Mouse (Mus musculus): ENCODE measurements around the gene Cep170b. TPM values are rescaled to one million over a fixed set of nuclear protein-coding genes. Genes with fewer than 3 reads are reported as not detected.

Gene Cep170b
- polyA plus RNA-seq, 1 experiment from 2014 or later = 8.0 TPM

DNA sequence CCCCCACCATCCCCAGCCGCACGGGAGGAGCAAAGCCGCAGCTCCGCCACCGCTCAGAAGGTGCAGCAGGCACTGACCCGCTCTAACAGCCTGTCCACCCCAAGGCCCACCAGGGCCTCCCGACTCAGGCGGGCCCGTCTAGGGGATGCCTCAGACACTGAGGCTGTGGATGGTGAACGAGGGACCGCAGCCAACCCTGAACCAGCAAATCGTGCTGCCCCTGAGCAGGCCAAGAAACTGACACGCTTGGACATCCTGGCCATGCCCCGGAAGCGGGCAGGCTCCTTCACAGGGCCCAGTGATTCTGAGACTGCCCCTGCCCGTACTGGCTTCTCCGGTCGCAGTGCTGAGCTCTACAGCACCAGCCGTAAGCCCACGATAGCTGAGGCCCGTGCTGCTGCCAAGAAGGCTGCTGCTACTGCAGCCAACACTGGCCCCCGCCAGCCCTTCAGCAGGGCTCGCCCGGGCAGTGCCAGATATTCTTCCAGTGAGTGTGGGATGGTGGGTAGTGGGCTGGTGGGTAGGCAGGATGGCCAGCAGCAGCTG is 18.8 kb downstream of the Cep170b start:
- H3K9me3 ChIP-seq (ENCODE audit: control insufficient read depth, low read length) = no peaks in the 10 kb centered on the region
- no peak overlapping the region for H3K4me2 ChIP-seq
- H3K27me3 ChIP-seq (replicated peaks; ENCODE audit: control insufficient read depth, insufficient read depth, low read length) = no peaks in the 10 kb centered on the region
- ATAC-seq (replicated peaks; ENCODE audit: low FRiP score) (no peak), DNase-seq (ENCODE audit: low spot score) (no peak)
- WGBS = 88% methylated on average over 24 of the region's 24 CpGs
- no peaks in the 10 kb centered on the region; the same call in 1 of the 2 replicates for H3K36me3 ChIP-seq (ENCODE audit: control insufficient read depth, insufficient read depth, low read length)
- H3K27ac ChIP-seq (ENCODE audit: low read depth, low read length) = no peak overlapping the region
- no peak overlapping the region for H3K4me3 ChIP-seq (ENCODE audit: low read depth, low read length)
- 0 out of 2 replicates have a peak, but pooled peaks cover 2% of the 10 kb centered on the region for H3K4me1 ChIP-seq (replicated peaks; ENCODE audit: control insufficient read depth, insufficient read depth, low read length)
- no peak overlapping the region for H3K9ac ChIP-seq (ENCODE audit: low read depth, low read length)

DNA sequence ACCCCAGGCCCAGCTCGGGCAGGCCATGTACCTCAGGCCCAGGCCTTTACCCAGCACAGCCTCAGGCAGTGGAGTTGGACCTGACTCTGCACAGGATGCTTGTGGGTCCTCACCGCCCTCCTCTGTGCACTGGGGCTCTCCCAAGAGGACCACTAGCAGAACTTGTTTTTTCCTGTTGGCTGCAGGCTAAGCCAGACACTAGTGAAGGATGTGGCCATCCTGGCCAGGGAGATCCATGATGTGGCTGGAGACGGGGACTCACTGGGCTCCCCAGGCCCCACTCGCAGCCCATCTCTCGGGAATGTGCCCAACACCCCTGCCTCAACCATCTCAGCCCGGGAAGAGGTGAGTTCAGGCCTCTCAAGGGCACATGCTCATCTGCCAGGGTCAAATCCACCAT is 22.5 kb downstream of the Cep170b start:
- H3K4me1 ChIP-seq (replicated peaks; ENCODE audit: control insufficient read depth, insufficient read depth, low read length) = 0 out of 2 replicates have a peak, but pooled peaks cover 2% of the 10 kb centered on the region
- H3K9me3 ChIP-seq (ENCODE audit: control insufficient read depth, low read length) = no peaks in the 10 kb centered on the region
- H3K4me3 ChIP-seq (ENCODE audit: low read depth, low read length) = no peak overlapping the region
- no peaks in the 10 kb centered on the region; the same call in 1 of the 2 replicates for H3K36me3 ChIP-seq (ENCODE audit: control insufficient read depth, insufficient read depth, low read length)
- H3K9ac ChIP-seq (ENCODE audit: low read depth, low read length) = no peak overlapping the region
- no peak overlapping the region for H3K4me2 ChIP-seq
- no peak for ATAC-seq (replicated peaks; ENCODE audit: low FRiP score)
- DNase-seq (ENCODE audit: low spot score) = no peak
- no peaks in the 10 kb centered on the region for H3K27me3 ChIP-seq (replicated peaks; ENCODE audit: control insufficient read depth, insufficient read depth, low read length)
- 0 out of 2 replicates have a peak overlapping the region, but pooled peaks have one; percentile 13 for H3K27ac ChIP-seq (ENCODE audit: low read depth, low read length)
- WGBS = 55% methylated on average over 6 of the region's 6 CpGs

DNA sequence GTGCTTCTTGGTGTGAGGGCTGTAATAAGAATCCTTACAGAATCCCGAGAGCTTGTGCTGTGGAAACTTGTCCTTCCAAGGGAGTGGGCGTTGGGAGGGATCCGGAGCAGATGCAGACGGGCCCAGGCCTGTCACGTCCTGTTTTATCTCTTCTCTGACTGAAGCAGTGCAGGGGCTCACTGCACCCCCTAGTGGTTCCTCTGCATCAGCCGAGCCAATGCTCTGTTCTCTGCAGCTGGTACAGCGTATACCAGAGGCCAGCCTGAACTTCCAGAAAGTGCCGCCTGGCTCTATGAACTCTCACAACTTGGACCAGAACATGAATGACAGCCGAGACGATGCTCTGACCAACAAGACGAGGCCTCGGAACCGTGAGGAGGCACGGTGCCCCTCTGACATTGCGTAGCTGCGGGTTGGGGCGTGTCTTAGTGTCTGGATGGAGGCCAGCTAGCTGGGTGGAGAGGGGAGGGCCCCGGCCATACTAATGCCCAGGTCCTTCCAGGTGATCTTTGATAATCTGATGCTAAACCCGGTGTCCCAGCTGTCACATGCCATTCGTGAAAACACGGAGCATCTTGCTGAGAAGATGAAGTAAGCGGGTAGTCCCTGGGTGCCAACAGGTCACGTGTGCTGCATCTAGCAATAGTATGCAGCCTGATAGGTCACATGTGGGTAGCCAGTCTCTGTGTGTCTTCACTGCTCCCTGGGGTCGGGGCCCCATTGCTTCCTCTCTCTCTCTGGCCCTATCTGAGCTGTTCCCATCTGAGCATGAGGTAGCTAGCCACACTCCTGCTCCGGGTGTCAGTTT is 23.1 kb downstream of the Cep170b start:
- no peak overlapping the region for H3K9ac ChIP-seq (ENCODE audit: low read depth, low read length)
- peak; percentile 70 for ATAC-seq (replicated peaks; ENCODE audit: low FRiP score)
- 0 out of 2 replicates have a peak overlapping the region, but pooled peaks have one; percentile 13 for H3K27ac ChIP-seq (ENCODE audit: low read depth, low read length)
- H3K4me1 ChIP-seq (replicated peaks; ENCODE audit: control insufficient read depth, insufficient read depth, low read length) = 0 out of 2 replicates have a peak, but pooled peaks cover 2% of the 10 kb centered on the region
- no peaks in the 10 kb centered on the region for H3K9me3 ChIP-seq (ENCODE audit: control insufficient read depth, low read length)
- WGBS = 57% methylated on average over 25 of the region's 25 CpGs
- H3K36me3 ChIP-seq (ENCODE audit: control insufficient read depth, insufficient read depth, low read length) = no peaks in the 10 kb centered on the region; the same call in 1 of the 2 replicates
- H3K4me2 ChIP-seq = no peak overlapping the region
- H3K4me3 ChIP-seq (ENCODE audit: low read depth, low read length) = no peak overlapping the region
- no peaks in the 10 kb centered on the region for H3K27me3 ChIP-seq (replicated peaks; ENCODE audit: control insufficient read depth, insufficient read depth, low read length)
- DNase-seq (ENCODE audit: low spot score) = peak; percentile 73

DNA sequence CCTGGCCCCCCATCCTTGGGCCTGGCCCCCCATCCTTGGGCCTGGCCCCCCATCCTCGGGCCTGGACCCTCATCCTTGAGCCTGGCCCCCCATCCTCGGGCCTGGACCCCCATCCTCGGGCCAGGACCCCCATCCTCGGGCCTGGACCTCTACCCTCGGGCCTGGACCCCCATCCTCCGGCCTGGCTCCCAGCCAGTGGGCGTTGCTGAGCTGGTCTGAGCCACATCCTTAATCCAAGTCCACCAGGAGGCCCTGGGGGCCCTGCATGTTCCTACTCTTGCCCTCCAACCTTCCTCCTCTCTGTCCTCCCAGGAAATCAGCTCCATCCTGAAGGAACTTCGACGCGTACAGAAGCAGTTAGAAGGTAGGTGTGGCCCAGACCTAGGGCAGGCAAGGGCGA is 24.0 kb downstream of the Cep170b start:
- 83% methylated on average over 10 of the region's 11 CpGs for WGBS
- Histone ChIP-seq H3K4me3 (ENCODE audit: low read depth, low read length) (no peak overlapping the region), H3K4me1 (replicated peaks; ENCODE audit: control insufficient read depth, insufficient read depth, low read length) (0 out of 2 replicates have a peak, but pooled peaks cover 2% of the 10 kb centered on the region), H3K9me3 (ENCODE audit: control insufficient read depth, low read length) (no peaks in the 10 kb centered on the region), H3K27me3 (replicated peaks; ENCODE audit: control insufficient read depth, insufficient read depth, low read length) (no peaks in the 10 kb centered on the region), H3K27ac (ENCODE audit: low read depth, low read length) (no peak overlapping the region), H3K4me2 (no peak overlapping the region), H3K9ac (ENCODE audit: low read depth, low read length) (no peak overlapping the region), H3K36me3 (ENCODE audit: control insufficient read depth, insufficient read depth, low read length) (no peaks in the 10 kb centered on the region; the same call in 1 of the 2 replicates)
- no peak for ATAC-seq (replicated peaks; ENCODE audit: low FRiP score)
- no peak for DNase-seq (ENCODE audit: low spot score)

DNA sequence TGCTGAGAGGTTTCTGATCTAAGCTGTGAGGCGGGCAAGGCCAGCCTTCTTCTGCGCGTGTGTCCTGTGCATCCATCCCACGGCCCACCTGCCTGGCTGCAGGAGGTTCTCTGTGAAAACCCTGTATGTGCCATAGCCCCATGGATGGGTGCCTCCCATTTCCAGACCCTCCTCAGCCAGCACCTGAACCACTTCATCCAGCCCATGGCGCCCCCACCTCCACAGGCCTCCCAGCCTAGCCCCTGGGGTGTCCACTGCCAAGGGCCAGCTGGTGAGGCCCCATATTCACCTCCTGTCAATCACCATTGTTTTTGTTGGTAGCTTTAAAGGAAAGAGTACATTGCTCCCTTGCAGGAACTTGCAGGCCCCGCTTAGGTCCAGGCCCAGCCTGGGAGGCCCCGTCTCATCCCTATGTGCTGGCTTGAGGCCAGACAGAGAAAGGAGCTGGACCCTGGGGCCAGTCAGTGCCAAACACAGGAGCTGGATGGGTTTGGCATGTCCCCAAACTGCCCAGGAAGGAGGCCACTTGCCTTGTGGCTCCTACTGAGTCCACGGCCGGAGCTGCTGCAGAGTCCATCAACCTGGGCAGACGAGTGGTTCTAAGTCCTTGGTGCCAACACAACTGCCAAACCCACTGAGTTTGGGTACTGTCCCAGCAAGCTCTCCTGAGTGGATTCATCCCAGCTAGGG is 24.8 kb downstream of the Cep170b start:
- Histone ChIP-seq H3K27me3 (replicated peaks; ENCODE audit: control insufficient read depth, insufficient read depth, low read length) (no peaks in the 10 kb centered on the region), H3K4me2 (no peak overlapping the region), H3K27ac (ENCODE audit: low read depth, low read length) (no peak overlapping the region), H3K9me3 (ENCODE audit: control insufficient read depth, low read length) (no peaks in the 10 kb centered on the region), H3K9ac (ENCODE audit: low read depth, low read length) (no peak overlapping the region), H3K4me1 (replicated peaks; ENCODE audit: control insufficient read depth, insufficient read depth, low read length) (0 out of 2 replicates have a peak, but pooled peaks cover 2% of the 10 kb centered on the region), H3K36me3 (ENCODE audit: control insufficient read depth, insufficient read depth, low read length) (no peaks in the 10 kb centered on the region), H3K4me3 (ENCODE audit: low read depth, low read length) (no peak overlapping the region)
- DNase-seq (ENCODE audit: low spot score) = no peak
- WGBS = 80% methylated on average over 10 of the region's 10 CpGs
- no peak for ATAC-seq (replicated peaks; ENCODE audit: low FRiP score)

DNA sequence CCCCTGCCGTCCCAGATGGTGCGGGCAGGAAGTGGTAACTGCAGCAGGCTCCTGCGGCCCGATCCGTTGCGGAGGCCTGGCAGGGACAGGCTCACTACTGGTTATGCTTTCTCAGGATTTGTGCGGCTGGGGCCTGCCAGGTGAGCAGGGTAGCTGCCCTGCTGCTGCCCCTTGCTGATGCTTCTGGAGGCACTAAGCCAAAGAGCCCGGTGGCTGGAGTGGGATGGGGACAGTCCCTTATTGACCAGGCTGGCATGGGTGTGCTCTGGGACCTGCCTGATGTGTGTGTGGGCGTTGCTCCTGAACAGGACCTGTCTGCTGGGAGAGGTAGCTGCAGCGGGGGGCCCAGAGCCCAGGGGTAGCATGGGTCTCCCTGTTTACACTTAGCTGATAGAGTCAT is 25.5 kb downstream of the Cep170b start:
- Histone ChIP-seq H3K36me3 (ENCODE audit: control insufficient read depth, insufficient read depth, low read length) (no peaks in the 10 kb centered on the region), H3K27me3 (replicated peaks; ENCODE audit: control insufficient read depth, insufficient read depth, low read length) (no peaks in the 10 kb centered on the region), H3K4me2 (no peak overlapping the region), H3K9ac (ENCODE audit: low read depth, low read length) (no peak overlapping the region), H3K9me3 (ENCODE audit: control insufficient read depth, low read length) (no peaks in the 10 kb centered on the region), H3K4me3 (ENCODE audit: low read depth, low read length) (no peak overlapping the region), H3K27ac (ENCODE audit: low read depth, low read length) (no peak overlapping the region), H3K4me1 (replicated peaks; ENCODE audit: control insufficient read depth, insufficient read depth, low read length) (0 out of 2 replicates have a peak, but pooled peaks cover 2% of the 10 kb centered on the region)
- no peak for DNase-seq (ENCODE audit: low spot score)
- WGBS = 75% methylated on average over 10 of the region's 10 CpGs
- no peak for ATAC-seq (replicated peaks; ENCODE audit: low FRiP score)

DNA sequence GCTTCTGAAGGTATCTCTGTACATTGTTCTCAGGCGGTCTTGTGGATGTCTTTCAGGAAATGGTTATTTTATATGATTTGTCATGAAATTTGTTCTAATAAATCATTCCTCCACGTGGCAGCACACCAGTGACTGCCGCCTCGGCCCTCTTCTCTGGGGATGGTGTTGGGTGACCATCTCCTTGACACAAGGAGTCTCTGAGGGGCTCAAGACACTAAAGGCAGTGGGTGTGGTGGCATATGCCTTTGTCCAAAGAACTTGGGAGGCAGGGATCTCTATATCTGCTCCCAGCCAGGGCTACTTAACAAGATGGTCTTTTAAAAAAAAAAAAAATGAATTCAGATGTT is 26.2 kb downstream of the Cep170b start:
- Histone ChIP-seq H3K9me3 (ENCODE audit: control insufficient read depth, low read length) (no peaks in the 10 kb centered on the region), H3K27me3 (replicated peaks; ENCODE audit: control insufficient read depth, insufficient read depth, low read length) (no peaks in the 10 kb centered on the region), H3K27ac (ENCODE audit: low read depth, low read length) (no peak overlapping the region), H3K36me3 (ENCODE audit: control insufficient read depth, insufficient read depth, low read length) (no peaks in the 10 kb centered on the region), H3K4me1 (replicated peaks; ENCODE audit: control insufficient read depth, insufficient read depth, low read length) (0 out of 2 replicates have a peak, but pooled peaks cover 2% of the 10 kb centered on the region), H3K9ac (ENCODE audit: low read depth, low read length) (no peak overlapping the region), H3K4me2 (no peak overlapping the region), H3K4me3 (ENCODE audit: low read depth, low read length) (no peak overlapping the region)
- ATAC-seq (replicated peaks; ENCODE audit: low FRiP score) = no peak
- WGBS = 77% methylated on average over 4 of the region's 4 CpGs
- DNase-seq (ENCODE audit: low spot score) = no peak

DNA sequence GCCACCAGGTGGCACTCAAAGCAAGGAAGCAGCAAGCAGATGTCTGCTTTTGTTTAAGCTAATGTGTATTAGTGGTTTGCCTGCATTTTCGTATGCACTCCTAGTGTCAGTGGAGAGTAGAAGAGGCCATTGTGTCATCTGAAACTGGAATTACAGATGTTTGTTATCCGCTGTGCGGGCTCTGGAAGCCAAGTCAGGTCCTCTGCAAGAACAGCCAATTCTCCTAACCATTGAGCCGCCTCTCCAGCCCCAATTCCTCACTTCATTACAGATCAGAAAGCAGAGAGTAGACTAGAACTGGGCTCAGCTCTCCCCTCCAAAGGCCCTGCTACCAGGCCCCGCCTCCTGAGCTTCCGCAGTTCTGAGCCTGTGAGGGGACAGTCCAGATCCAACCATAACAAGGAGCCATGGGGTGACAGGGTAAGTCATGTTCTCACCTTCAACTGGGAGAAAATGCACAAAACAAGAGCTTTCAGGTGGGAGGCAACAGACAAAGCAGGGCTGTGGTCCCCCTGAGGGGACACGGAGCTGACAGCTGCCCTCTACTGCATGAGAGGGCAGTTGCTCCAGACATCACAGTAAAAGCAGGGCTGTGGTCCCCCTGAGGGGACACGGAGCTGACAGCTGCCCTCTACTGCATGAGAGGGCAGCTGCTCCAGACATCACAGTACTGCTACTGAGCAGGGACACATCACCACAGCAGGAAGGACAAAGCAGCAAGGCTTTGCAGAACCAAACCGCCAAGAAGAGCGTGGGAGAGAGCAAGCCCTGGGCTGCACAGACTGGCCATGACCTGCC is 26.8 kb downstream of the Cep170b start:
- Histone ChIP-seq H3K4me3 (ENCODE audit: low read depth, low read length) (no peak overlapping the region), H3K27me3 (replicated peaks; ENCODE audit: control insufficient read depth, insufficient read depth, low read length) (no peaks in the 10 kb centered on the region), H3K36me3 (ENCODE audit: control insufficient read depth, insufficient read depth, low read length) (no peaks in the 10 kb centered on the region), H3K4me1 (replicated peaks; ENCODE audit: control insufficient read depth, insufficient read depth, low read length) (0 out of 2 replicates have a peak, but pooled peaks cover 2% of the 10 kb centered on the region), H3K9ac (ENCODE audit: low read depth, low read length) (no peak overlapping the region), H3K27ac (ENCODE audit: low read depth, low read length) (no peak overlapping the region), H3K4me2 (no peak overlapping the region), H3K9me3 (ENCODE audit: control insufficient read depth, low read length) (no peaks in the 10 kb centered on the region)
- DNase-seq (ENCODE audit: low spot score) = no peak
- WGBS = 32% methylated on average over 10 of the region's 10 CpGs
- ATAC-seq (replicated peaks; ENCODE audit: low FRiP score) = no peak
